Mouse (Mus musculus) olfactory bulb, adult 2 months (tissue): ENCODE data around the gene Mctp1.

Experiments
- CTCF ChIP-seq: fragments of 200-500 bp; IDR thresholded peaks from 2 replicates; pipeline ENCODE4 v1.5.1; 2012; ENCODE audit warnings: low read depth, mild to moderate bottlenecking, low read length, moderate library complexity; ENCODE audit not compliant: insufficient read depth
- POLR2A ChIP-seq: fragments of 200-500 bp; IDR thresholded peaks from 2 replicates; pipeline ENCODE4 v1.6.1; 2012; ENCODE audit warnings: mild to moderate bottlenecking, low read depth, low read length, moderate library complexity; ENCODE audit not compliant: insufficient read depth

- no peak for TF ChIP-seq CTCF
- no peak for TF ChIP-seq POLR2A
These were observed 143.0 kb downstream of the Mctp1 start for GRCm38 (mm10) chr13:76527326-76527725.
